Mouse (Mus musculus): ENCODE data around the gene Tgfbr3. TPM values are rescaled to one million over a fixed set of nuclear protein-coding genes. Genes with fewer than 3 reads are reported as not detected.

The Tgfbr3 gene
- polyA plus RNA-seq, 1 experiment from 2014 or later, result 4.4 TPM

GRCm38 (mm10) chr5:107186206-107186605 lies 103.2 kb downstream of the Tgfbr3 start:
- no peak overlapping the region for H3K4me3 ChIP-seq (ENCODE audit: low read depth, low read length)

GRCm38 (mm10) chr5:107184158-107184883 lies 105.1 kb downstream of the Tgfbr3 start:
- TF ChIP-seq EP300 (IDR thresholded peaks at IDR 0.05; ENCODE audit: low read depth), result no peak
- no peak for TF ChIP-seq CTCF (IDR thresholded peaks at IDR 0.05; ENCODE audit: low read depth)
- H3K4me2 ChIP-seq (ENCODE audit: low read depth, low read length), result no peak overlapping the region
- no peak overlapping the region for H3K9ac ChIP-seq (replicated peaks)
- WGBS (ENCODE audit: insufficient replicate concordance), result 65% methylated on average over 8 of the region's 8 CpGs
- H3K4me3 ChIP-seq (ENCODE audit: low read depth, low read length), result no peak overlapping the region
- H3K36me3 ChIP-seq (replicated peaks; ENCODE audit: insufficient read depth, low read length), result no peaks in the 10 kb centered on the region
- no peaks in the 10 kb centered on the region for H3K27me3 ChIP-seq (ENCODE audit: insufficient read depth, low read length)
- H3K27ac ChIP-seq (ENCODE audit: low read depth), result peak overlapping the region; percentile 23; the same call in 1 of the 2 replicates
- H3K4me1 ChIP-seq (ENCODE audit: insufficient read depth), result peaks cover 8% of the 10 kb centered on the region; the same call in 1 of the 2 replicates
- DNase-seq (no peak), ATAC-seq (peak; percentile 65)
- H3K9me3 ChIP-seq (ENCODE audit: low read length), result no peaks in the 10 kb centered on the region

More at GRCm38 (mm10) chr5:107186206-107186605, 103.2 kb downstream of the Tgfbr3 start:
- no peak for ATAC-seq
- 75% methylated on average over 3 of the region's 3 CpGs for WGBS (ENCODE audit: insufficient replicate concordance)
- H3K27me3 ChIP-seq (ENCODE audit: insufficient read depth, low read length), result no peaks in the 10 kb centered on the region
- no peak overlapping the region for H3K4me2 ChIP-seq (ENCODE audit: low read depth, low read length)
- no peaks in the 10 kb centered on the region for H3K36me3 ChIP-seq (replicated peaks; ENCODE audit: insufficient read depth, low read length)
- DNase-seq, result no peak
- no peak overlapping the region for H3K27ac ChIP-seq (ENCODE audit: low read depth)
- TF ChIP-seq CTCF (IDR thresholded peaks at IDR 0.05; ENCODE audit: low read depth) (no peak), EP300 (IDR thresholded peaks at IDR 0.05; ENCODE audit: low read depth) (no peak)
- no peak overlapping the region for H3K9ac ChIP-seq (replicated peaks)
- H3K9me3 ChIP-seq (ENCODE audit: low read length), result no peaks in the 10 kb centered on the region
- H3K4me1 ChIP-seq (ENCODE audit: insufficient read depth), result peaks cover 8% of the 10 kb centered on the region; the same call in 1 of the 2 replicates

DNA sequence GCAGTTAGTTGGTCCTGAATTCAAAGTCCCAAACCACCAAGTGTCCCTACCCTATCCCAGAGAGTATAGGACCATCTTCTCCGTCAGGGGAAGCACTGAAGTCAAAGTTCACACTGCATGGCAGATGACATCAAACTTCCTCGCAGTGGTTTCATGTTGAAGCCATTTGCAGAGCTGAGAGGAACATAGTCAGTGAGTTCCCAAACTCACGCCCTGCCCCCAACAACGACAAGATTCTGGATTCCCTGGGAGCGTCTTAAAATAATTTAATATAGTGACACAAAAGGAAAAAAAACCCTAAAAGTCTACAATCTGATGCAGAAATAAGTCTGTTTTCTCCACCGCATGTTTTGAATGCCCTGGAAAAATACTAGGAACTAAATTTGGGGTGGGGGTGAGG lies 105.9 kb downstream of the Tgfbr3 start:
- Histone ChIP-seq H3K9ac (replicated peaks) (no peak overlapping the region), H3K4me1 (ENCODE audit: insufficient read depth) (peaks cover 13% of the 10 kb centered on the region; the same call in 1 of the 2 replicates), H3K9me3 (ENCODE audit: low read length) (no peaks in the 10 kb centered on the region), H3K36me3 (replicated peaks; ENCODE audit: insufficient read depth, low read length) (no peaks in the 10 kb centered on the region), H3K4me2 (ENCODE audit: low read depth, low read length) (no peak overlapping the region), H3K27me3 (ENCODE audit: insufficient read depth, low read length) (no peaks in the 10 kb centered on the region), H3K4me3 (ENCODE audit: low read depth, low read length) (no peak overlapping the region), H3K27ac (ENCODE audit: low read depth) (no peak overlapping the region)
- DNase-seq, result no peak
- TF ChIP-seq EP300 (IDR thresholded peaks at IDR 0.05; ENCODE audit: low read depth) (no peak), CTCF (IDR thresholded peaks at IDR 0.05; ENCODE audit: low read depth) (no peak)
- WGBS (ENCODE audit: insufficient replicate concordance), result 59% methylated on average over 6 of the region's 6 CpGs
- no peak for ATAC-seq

DNA sequence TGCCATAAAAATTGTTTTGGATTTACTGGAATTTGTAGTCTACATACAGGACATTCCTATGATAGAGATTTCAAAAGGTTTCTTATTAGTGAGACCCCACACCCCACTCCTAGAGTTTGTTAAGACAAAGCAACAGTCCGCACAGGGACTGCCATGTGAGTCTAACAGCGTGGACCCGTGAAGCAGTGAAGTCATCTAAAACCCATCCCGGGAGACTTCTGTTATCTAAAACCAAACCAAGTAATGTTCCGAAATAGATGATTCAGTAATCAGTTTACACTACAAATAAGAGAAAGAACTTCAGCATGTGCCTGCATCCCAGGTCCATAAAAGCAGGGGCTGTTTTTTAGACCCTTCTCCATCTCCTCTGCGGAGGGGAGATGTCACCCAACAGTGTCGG lies 106.7 kb downstream of the Tgfbr3 start:
- no peak for ATAC-seq
- no peak for DNase-seq
- no peak overlapping the region for H3K4me2 ChIP-seq (ENCODE audit: low read depth, low read length)
- no peaks in the 10 kb centered on the region for H3K36me3 ChIP-seq (replicated peaks; ENCODE audit: insufficient read depth, low read length)
- H3K4me1 ChIP-seq (ENCODE audit: insufficient read depth), result peaks cover 15% of the 10 kb centered on the region; the same call in 1 of the 2 replicates
- H3K9me3 ChIP-seq (ENCODE audit: low read length), result no peaks in the 10 kb centered on the region
- H3K27ac ChIP-seq (ENCODE audit: low read depth), result no peak overlapping the region
- 84% methylated on average over 7 of the region's 7 CpGs for WGBS (ENCODE audit: insufficient replicate concordance)
- no peak overlapping the region for H3K9ac ChIP-seq (replicated peaks)
- H3K4me3 ChIP-seq (ENCODE audit: low read depth, low read length), result no peak overlapping the region
- H3K27me3 ChIP-seq (ENCODE audit: insufficient read depth, low read length), result no peaks in the 10 kb centered on the region
- TF ChIP-seq CTCF (IDR thresholded peaks at IDR 0.05; ENCODE audit: low read depth) (no peak), EP300 (IDR thresholded peaks at IDR 0.05; ENCODE audit: low read depth) (no peak)

DNA sequence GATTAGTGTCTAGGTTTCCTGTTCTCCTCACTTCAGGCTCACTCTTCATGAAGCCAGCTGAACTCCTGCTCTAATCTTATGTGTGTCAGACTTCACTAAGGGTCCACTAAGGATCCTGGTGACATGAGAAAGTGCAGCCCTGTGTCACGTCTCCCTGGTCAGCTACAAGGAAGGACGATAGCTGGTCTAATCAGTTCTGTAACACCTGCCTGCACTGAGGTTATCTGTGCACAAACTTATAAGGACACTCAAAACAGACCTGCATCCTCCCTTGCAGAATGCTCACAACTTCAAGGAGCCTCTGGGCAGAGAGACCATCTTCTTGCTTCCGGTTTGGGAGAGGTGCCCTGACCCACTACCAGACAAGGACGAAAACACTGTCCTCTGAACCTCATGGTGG lies 107.6 kb downstream of the Tgfbr3 start:
- Histone ChIP-seq H3K9me3 (ENCODE audit: low read length) (no peaks in the 10 kb centered on the region), H3K9ac (replicated peaks) (no peak overlapping the region), H3K4me1 (ENCODE audit: insufficient read depth) (peaks cover 15% of the 10 kb centered on the region; the same call in 1 of the 2 replicates), H3K27me3 (ENCODE audit: insufficient read depth, low read length) (no peaks in the 10 kb centered on the region), H3K4me3 (ENCODE audit: low read depth, low read length) (no peak overlapping the region), H3K27ac (ENCODE audit: low read depth) (no peak overlapping the region), H3K4me2 (ENCODE audit: low read depth, low read length) (no peak overlapping the region), H3K36me3 (replicated peaks; ENCODE audit: insufficient read depth, low read length) (no peaks in the 10 kb centered on the region)
- no peak for DNase-seq
- 57% methylated on average over 4 of the region's 4 CpGs for WGBS (ENCODE audit: insufficient replicate concordance)
- ATAC-seq, result peak; percentile 49
- TF ChIP-seq EP300 (IDR thresholded peaks at IDR 0.05; ENCODE audit: low read depth) (no peak), CTCF (IDR thresholded peaks at IDR 0.05; ENCODE audit: low read depth) (no peak)

- DNase-seq, result no peak
- H3K36me3 ChIP-seq (replicated peaks; ENCODE audit: insufficient read depth, low read length), result no peaks in the 10 kb centered on the region
- 71% methylated on average over 5 of the region's 5 CpGs for WGBS (ENCODE audit: insufficient replicate concordance)
- no peak overlapping the region for H3K4me3 ChIP-seq (ENCODE audit: low read depth, low read length)
- H3K4me1 ChIP-seq (ENCODE audit: insufficient read depth), result peaks cover 7% of the 10 kb centered on the region; the same call in 1 of the 2 replicates
- ATAC-seq, result no peak
- no peaks in the 10 kb centered on the region for H3K27me3 ChIP-seq (ENCODE audit: insufficient read depth, low read length)
- H3K9ac ChIP-seq (replicated peaks), result no peak overlapping the region
- no peaks in the 10 kb centered on the region for H3K9me3 ChIP-seq (ENCODE audit: low read length)
- no peak overlapping the region for H3K4me2 ChIP-seq (ENCODE audit: low read depth, low read length)
- TF ChIP-seq EP300 (IDR thresholded peaks at IDR 0.05; ENCODE audit: low read depth), result no peak
- no peak for TF ChIP-seq CTCF (IDR thresholded peaks at IDR 0.05; ENCODE audit: low read depth)
- no peak overlapping the region for H3K27ac ChIP-seq (ENCODE audit: low read depth)
Observed at GRCm38 (mm10) chr5:107179194-107179593, 110.2 kb downstream of the Tgfbr3 start.
